In genomic region chr4:82817833-82818232, GRCm38 (mm10) we compare ENCODE assay signal across 24 mouse cellular contexts.
"Had no signal": no experiment of that assay in that cellular context is flagged by ENCODE, and none has a peak within 500 bp of the region (broad histone marks: within the 10 kb centered on the region; RNA-seq: fewer than 3 reads in every experiment).

No protein-coding gene starts in this region.

- ATAC-seq: hindbrain, postnatal 0 days; intestine, embryonic 16.5 days; liver, embryonic 12.5 days had no signal

- H3K9me3 ChIP-seq: heart, embryonic 10.5 days; heart, embryonic 12.5 days; hindbrain, embryonic 13.5 days; hindbrain, embryonic 15.5 days; kidney, embryonic 15.5 days; limb, embryonic 13.5 days; limb, embryonic 15.5 days; liver, embryonic 12.5 days had no signal

- DNase-seq: gastrocnemius, postnatal 25 days; heart, adult 18-20 months; heart, postnatal 10 days; heart, postnatal 36 days; kidney, adult 11 months; kidney, adult 2 months; kidney, adult 9 months; kidney, postnatal 10 days; kidney, postnatal 25 days; kidney, postnatal 4 days; layer of hippocampus, postnatal 36 days; left cerebral cortex, postnatal 4 days had no signal

- H3K9ac ChIP-seq: heart, embryonic 12.5 days; hindbrain, embryonic 13.5 days; hindbrain, embryonic 15.5 days; kidney, embryonic 15.5 days; limb, embryonic 13.5 days; limb, embryonic 15.5 days; liver, embryonic 12.5 days; liver, embryonic 14.5 days had no signal

- H3K36me3 ChIP-seq: liver, embryonic 12.5 days had no signal

- H3K27ac ChIP-seq: heart, embryonic 10.5 days; hindbrain, embryonic 13.5 days; hindbrain, embryonic 15.5 days; hindbrain, postnatal 0 days; kidney, embryonic 15.5 days; layer of hippocampus, adult 2 months; limb, embryonic 13.5 days; limb, embryonic 15.5 days; liver, embryonic 12.5 days; liver, embryonic 14.5 days had no signal

- H3K27me3 ChIP-seq: heart, embryonic 12.5 days; hindbrain, embryonic 13.5 days; hindbrain, embryonic 15.5 days; kidney, embryonic 15.5 days; limb, embryonic 13.5 days; limb, embryonic 15.5 days; liver, embryonic 12.5 days had no signal

- H3K4me1 ChIP-seq: hindbrain, embryonic 15.5 days; limb, embryonic 15.5 days had no signal

- H3K4me3 ChIP-seq: heart, embryonic 10.5 days; heart, embryonic 12.5 days; hindbrain, embryonic 13.5 days; hindbrain, embryonic 15.5 days; kidney, embryonic 15.5 days; layer of hippocampus, adult 2 months; limb, embryonic 13.5 days; limb, embryonic 15.5 days; liver, embryonic 12.5 days had no signal
